34 mouse cellular contexts compared by ENCODE assay signal in the genomic region with DNA sequence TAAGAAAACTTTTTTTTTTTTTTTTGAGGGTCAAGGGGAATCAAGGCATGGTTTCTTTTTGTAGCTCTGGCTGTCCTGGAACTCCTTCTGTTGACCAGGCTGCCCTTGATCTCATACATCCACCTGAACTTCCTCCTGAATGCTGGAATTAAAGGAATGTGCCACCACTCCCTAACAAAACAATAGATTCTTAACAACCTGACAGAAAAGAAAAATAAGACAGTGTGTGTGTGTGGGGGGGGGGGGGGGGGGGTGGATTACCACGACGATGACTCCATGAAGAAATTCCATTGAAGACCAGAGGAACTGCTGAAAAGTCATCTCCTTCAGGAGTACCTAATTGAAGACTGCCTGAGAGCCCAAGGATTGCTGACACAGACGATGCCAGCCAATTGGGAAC.
"Had no signal": no experiment of that assay in that cellular context is flagged by ENCODE, and none has a peak within 500 bp of the region (broad histone marks: within the 10 kb centered on the region; RNA-seq: fewer than 3 reads in every experiment).

No protein-coding gene starts in this region.

- H3K9ac ChIP-seq: heart, embryonic 12.5 days; heart, embryonic 13.5 days; heart, embryonic 15.5 days; hindbrain, embryonic 12.5 days; hindbrain, embryonic 13.5 days; hindbrain, embryonic 14.5 days; hindbrain, embryonic 15.5 days; intestine, embryonic 15.5 days; kidney, embryonic 15.5 days had no signal

- DNase-seq: heart, postnatal 10 days; heart, postnatal 14 days; heart, postnatal 36 days; heart, postnatal 4 days; kidney, adult 11 months; kidney, adult 18-20 months; kidney, adult 2 months; kidney, adult 8-10 months; kidney, adult 9 months; kidney, postnatal 10 days; kidney, postnatal 14 days; kidney, postnatal 25 days; kidney, postnatal 36 days; kidney, postnatal 4 days; layer of hippocampus, adult 9-11 months; layer of hippocampus, postnatal 36 days had no signal

- H3K36me3 ChIP-seq: heart, embryonic 12.5 days; heart, embryonic 13.5 days; heart, embryonic 15.5 days; hindbrain, embryonic 10.5 days; hindbrain, embryonic 12.5 days; hindbrain, embryonic 13.5 days; hindbrain, embryonic 15.5 days; intestine, embryonic 15.5 days; kidney, embryonic 15.5 days had no signal

- H3K4me1 ChIP-seq: heart, embryonic 12.5 days; heart, embryonic 13.5 days; heart, embryonic 15.5 days; hindbrain, embryonic 10.5 days; hindbrain, embryonic 12.5 days; hindbrain, embryonic 13.5 days; hindbrain, embryonic 15.5 days; intestine, embryonic 15.5 days; kidney, embryonic 15.5 days had no signal

- H3K27ac ChIP-seq: heart, embryonic 13.5 days; heart, embryonic 15.5 days; hindbrain, embryonic 10.5 days; hindbrain, embryonic 12.5 days; hindbrain, embryonic 13.5 days; hindbrain, embryonic 14.5 days; hindbrain, embryonic 15.5 days; hindbrain, postnatal 0 days; intestine, embryonic 15.5 days; kidney, embryonic 15.5 days; kidney, postnatal 0 days; layer of hippocampus, adult 2 months; left cerebral cortex, adult 2 months had no signal

- H3K4me2 ChIP-seq: heart, embryonic 12.5 days; heart, embryonic 13.5 days; heart, embryonic 15.5 days; hindbrain, embryonic 12.5 days; hindbrain, embryonic 13.5 days; hindbrain, embryonic 14.5 days; hindbrain, embryonic 15.5 days; intestine, embryonic 15.5 days; kidney, embryonic 15.5 days had no signal

- H3K9me3 ChIP-seq: heart, embryonic 13.5 days; heart, embryonic 15.5 days; hindbrain, embryonic 10.5 days; hindbrain, embryonic 12.5 days; hindbrain, embryonic 13.5 days; hindbrain, embryonic 15.5 days; intestine, embryonic 15.5 days; kidney, embryonic 15.5 days had no signal

- H3K4me3 ChIP-seq: heart, embryonic 12.5 days; heart, embryonic 13.5 days; heart, embryonic 15.5 days; hindbrain, embryonic 10.5 days; hindbrain, embryonic 12.5 days; hindbrain, embryonic 13.5 days; hindbrain, embryonic 15.5 days; intestine, embryonic 15.5 days; kidney, embryonic 15.5 days; layer of hippocampus, adult 2 months; left cerebral cortex, adult 2 months had no signal

- ATAC-seq: hindbrain, embryonic 16.5 days; hindbrain, postnatal 0 days; inflammation-experienced regulatory T-cells, adult 6 months; intestine, embryonic 15.5 days; intestine, embryonic 16.5 days; intestine, postnatal 0 days had no signal

- H3K27me3 ChIP-seq: heart, embryonic 12.5 days; heart, embryonic 13.5 days; heart, embryonic 15.5 days; hindbrain, embryonic 12.5 days; hindbrain, embryonic 13.5 days; hindbrain, embryonic 15.5 days; intestine, embryonic 15.5 days; kidney, embryonic 15.5 days had no signal
